Mouse (Mus musculus) liver, adult 2 months (tissue): Measurements from ENCODE around the gene Kmt2d. TPM values are rescaled to one million over a fixed set of nuclear protein-coding genes. Genes with fewer than 3 reads are reported as not detected.

Source experiments
- DNase-seq: peaks from one replicate; pipeline ENCODE4 v3.0.0-alpha.2; 2011; ENCODE audit warnings: low read depth, low spot score; ENCODE audit errors: extremely low read depth
- H3K27ac ChIP-seq: fragments of 200-500 bp; replicated peaks from 2 replicates; pipeline ENCODE4 v1.5.1; 2012; ENCODE audit warnings: low read depth, mild to moderate bottlenecking, control low read depth, inconsistent platforms, low read length; ENCODE audit not compliant: insufficient read depth
- H3K27me3 ChIP-seq: fragments of 200-500 bp; 2 replicates; pipeline ENCODE4 v1.6.1; 2012; ENCODE audit warnings: mild to moderate bottlenecking, moderate library complexity, low read length, inconsistent platforms; ENCODE audit not compliant: control insufficient read depth, insufficient read depth
- H3K36me3 ChIP-seq: fragments of 200-500 bp; 2 replicates; pipeline ENCODE4 v1.6.1; 2012; ENCODE audit warnings: low read length, inconsistent platforms; ENCODE audit not compliant: control insufficient read depth, insufficient read depth
- H3K4me1 ChIP-seq: fragments of 200-500 bp; 2 replicates; pipeline ENCODE4 v1.6.1; 2011; ENCODE audit warnings: low read length; ENCODE audit not compliant: control insufficient read depth, insufficient read depth
- H3K4me3 ChIP-seq: fragments of 200-500 bp; 2 replicates; pipeline ENCODE4 v1.5.1; 2011; ENCODE audit warnings: low read depth, mild to moderate bottlenecking, control low read depth, low read length, moderate library complexity; ENCODE audit not compliant: insufficient read depth
- H3K79me2 ChIP-seq: fragments of 200-500 bp; 2 replicates; pipeline ENCODE4 v1.6.1; 2012; ENCODE audit warnings: inconsistent platforms, mild to moderate bottlenecking, low read length, moderate library complexity; ENCODE audit not compliant: control insufficient read depth, insufficient read depth
- H3K9ac ChIP-seq: fragments of 200-500 bp; 2 replicates; pipeline ENCODE4 v1.6.1; 2012; ENCODE audit warnings: low read depth, mild to moderate bottlenecking, control low read depth, inconsistent platforms, low read length
- CTCF ChIP-seq: fragments of 200-500 bp; IDR thresholded peaks from 2 replicates; pipeline ENCODE4 v1.5.1; 2011; ENCODE audit warnings: low read depth, low read length, control low read depth
- POLR2A ChIP-seq: fragments of 200-500 bp; IDR thresholded peaks from 2 replicates; pipeline ENCODE4 v1.6.1; 2011; ENCODE audit warnings: low read length, control low read depth; ENCODE audit not compliant: insufficient read depth; ENCODE audit errors: extremely low read depth
- WGBS: fragments of 180-500 bp; shearing (Covaris S2); methylation state at CpG from one replicate; pipeline ENCODE4 v1.1.7; 2018; 5-methylcytosine and 5-hydroxymethylcytosine counted together
- polyA plus RNA-seq: library from polyadenylated mRNA; depleted of rRNA; stranded (reverse); fragments of >200 nt; gene quantifications from 2 replicates; pipeline ENCODE4 v1.2.3, GENCODE M21; 2012
- total RNA-seq: library from RNA; depleted of rRNA; stranded (reverse); fragments of >200 nt; gene quantifications from 2 replicates; pipeline ENCODE4 v1.2.3, GENCODE M21; 2014

Gene Kmt2d
- total and polyA plus RNA-seq, 2 experiments, result 6.6 to 10.3 TPM

DNA sequence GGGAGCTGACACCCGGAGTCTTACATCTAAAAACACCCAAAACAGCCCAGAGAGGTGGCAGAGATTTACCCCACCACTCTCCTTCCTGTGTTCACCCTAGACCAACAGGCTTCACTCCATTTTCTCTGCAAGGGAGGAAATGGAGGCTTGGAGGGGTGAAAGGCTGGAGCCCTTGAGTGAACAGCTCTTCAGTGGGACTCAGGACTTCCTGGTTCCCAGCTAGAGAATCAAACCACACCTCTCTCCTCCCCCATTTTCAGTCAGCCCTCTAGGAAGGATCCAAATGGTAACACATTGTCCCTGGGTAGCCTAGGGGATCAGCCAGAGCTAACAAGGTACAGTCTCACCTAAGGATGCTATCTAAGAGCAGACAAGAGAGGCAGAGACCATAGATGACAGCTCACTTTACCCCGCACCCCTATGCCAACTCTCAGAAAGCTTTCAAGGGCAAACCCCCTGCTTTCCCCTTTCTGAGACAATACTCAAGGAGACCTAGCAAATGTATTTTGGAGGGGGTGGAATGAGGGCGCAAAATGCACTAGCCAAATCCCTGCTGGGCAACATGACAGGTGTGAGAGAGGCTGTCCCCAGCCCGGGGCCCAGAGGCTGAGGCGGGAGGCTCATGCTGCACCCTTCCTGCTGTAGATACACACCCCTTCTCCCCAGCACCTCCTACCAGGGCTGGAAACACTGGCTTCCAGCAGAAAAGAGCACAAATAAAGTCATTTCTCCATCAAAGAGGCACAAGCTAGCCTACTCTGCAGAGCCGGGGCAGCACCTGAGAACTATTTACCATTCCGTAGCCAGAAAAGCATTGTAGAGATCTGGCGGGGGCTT, 1.4 kb downstream of the Kmt2d start:
- Histone ChIP-seq H3K36me3 (peaks cover 17% of the 10 kb centered on the region), H3K27ac (0 out of 2 replicates have a peak overlapping the region, but pooled peaks have one; percentile 20), H3K4me1 (peaks cover 27% of the 10 kb centered on the region), H3K9ac (peak overlapping the region; percentile 95), H3K27me3 (no peaks in the 10 kb centered on the region), H3K4me3 (peak overlapping the region; percentile 87), H3K79me2 (peaks cover 46% of the 10 kb centered on the region)
- no peak for TF ChIP-seq POLR2A
- no peak for TF ChIP-seq CTCF
- DNase-seq, result no peak
- WGBS, result 7% methylated on average over 8 of the region's 8 CpGs

DNA sequence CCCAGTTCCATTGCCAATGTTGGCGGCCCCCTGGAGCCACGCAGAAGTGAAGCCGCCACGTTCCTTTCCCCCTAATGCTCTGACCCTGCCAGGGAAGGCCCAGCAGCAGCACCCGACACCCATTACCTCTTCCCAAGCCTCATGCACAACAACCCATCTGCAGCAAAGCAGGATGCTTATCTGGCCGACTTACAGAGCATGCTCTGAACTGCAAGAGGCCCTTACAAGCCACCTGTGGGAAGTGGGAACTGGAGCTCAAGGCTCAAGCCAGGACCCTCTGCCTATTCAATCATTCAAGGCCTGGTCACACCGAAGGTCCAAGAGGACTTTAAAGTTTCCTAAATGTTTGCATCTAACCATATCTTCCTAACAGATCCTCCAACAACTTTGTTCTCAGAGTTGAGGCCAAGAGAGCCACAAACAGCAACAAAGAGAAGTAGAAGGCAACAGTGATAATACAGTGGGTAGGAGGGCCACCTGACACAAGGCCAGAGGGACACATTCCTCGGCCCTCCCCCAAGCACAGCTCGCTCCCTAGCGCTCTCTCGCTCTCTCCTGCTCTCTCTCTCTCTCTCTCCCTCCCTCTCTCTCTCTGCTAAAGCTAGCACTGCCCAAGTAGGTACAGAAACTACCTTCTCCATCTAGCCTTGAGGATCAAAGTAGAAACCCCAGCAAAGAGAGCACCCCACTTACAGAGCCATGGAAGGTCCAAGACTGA, 2.5 kb downstream of the Kmt2d start:
- Histone ChIP-seq H3K4me3 (no peak overlapping the region), H3K79me2 (peaks cover 50% of the 10 kb centered on the region), H3K27me3 (no peaks in the 10 kb centered on the region), H3K9ac (peak overlapping the region; percentile 35), H3K4me1 (peaks cover 27% of the 10 kb centered on the region), H3K36me3 (peaks cover 23% of the 10 kb centered on the region), H3K27ac (no peak overlapping the region)
- TF ChIP-seq POLR2A (no peak), CTCF (no peak)
- whole genome bisulfite sequencing, result 36% methylated on average over 11 of the region's 11 CpGs
- no peak for DNase-seq

DNA sequence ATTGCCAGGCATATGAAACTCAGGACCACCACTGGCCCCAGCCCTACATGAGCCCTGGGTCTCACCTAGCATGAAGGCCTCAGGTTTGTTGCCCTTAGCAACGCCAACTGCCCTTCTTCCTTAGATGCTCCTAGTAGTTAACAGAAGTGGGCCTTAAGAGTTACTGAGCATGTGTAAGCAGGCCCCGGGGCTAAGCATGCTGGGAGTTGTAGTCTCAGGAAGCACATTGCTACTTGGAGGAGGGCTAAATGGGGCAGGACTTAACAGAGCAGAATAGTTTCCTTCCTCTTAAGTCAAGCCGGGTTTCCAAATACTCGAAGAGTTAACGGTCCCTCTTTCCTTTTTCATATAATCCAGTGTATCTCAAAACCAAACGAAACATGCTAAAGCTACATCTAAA, 3.7 kb downstream of the Kmt2d start:
- no peaks in the 10 kb centered on the region for H3K27me3 ChIP-seq
- H3K36me3 ChIP-seq, result peaks cover 32% of the 10 kb centered on the region
- WGBS, result 62% methylated on average over 6 of the region's 6 CpGs
- H3K79me2 ChIP-seq, result peaks cover 53% of the 10 kb centered on the region
- H3K4me3 ChIP-seq, result no peak overlapping the region
- TF ChIP-seq POLR2A (no peak), CTCF (no peak)
- H3K9ac ChIP-seq, result no peak overlapping the region; the same call in 1 of the 2 replicates
- peaks cover 27% of the 10 kb centered on the region for H3K4me1 ChIP-seq
- DNase-seq, result peak; percentile 54
- H3K27ac ChIP-seq, result no peak overlapping the region

- Histone ChIP-seq H3K27ac (no peak overlapping the region), H3K9ac (no peak overlapping the region), H3K4me1 (peaks cover 27% of the 10 kb centered on the region), H3K36me3 (peaks cover 38% of the 10 kb centered on the region), H3K79me2 (peaks cover 51% of the 10 kb centered on the region), H3K27me3 (no peaks in the 10 kb centered on the region), H3K4me3 (no peak overlapping the region)
- no peak for DNase-seq
- 89% methylated on average over 5 of the region's 5 CpGs for WGBS
- TF ChIP-seq POLR2A, result no peak
- TF ChIP-seq CTCF, result no peak
Measured at GRCm38 (mm10) chr15:98866501-98866900, 4.5 kb downstream of the Kmt2d start.

- no peak for DNase-seq
- Histone ChIP-seq H3K9ac (no peak overlapping the region), H3K4me3 (no peak overlapping the region), H3K27me3 (no peaks in the 10 kb centered on the region), H3K36me3 (peaks cover 45% of the 10 kb centered on the region), H3K79me2 (peaks cover 44% of the 10 kb centered on the region), H3K27ac (no peak overlapping the region), H3K4me1 (peaks cover 27% of the 10 kb centered on the region)
- over 99% methylated on average over 8 of the region's 8 CpGs for WGBS
- TF ChIP-seq CTCF, result no peak
- TF ChIP-seq POLR2A, result no peak
Measured at GRCm38 (mm10) chr15:98865771-98866170, 5.2 kb downstream of the Kmt2d start.

DNA sequence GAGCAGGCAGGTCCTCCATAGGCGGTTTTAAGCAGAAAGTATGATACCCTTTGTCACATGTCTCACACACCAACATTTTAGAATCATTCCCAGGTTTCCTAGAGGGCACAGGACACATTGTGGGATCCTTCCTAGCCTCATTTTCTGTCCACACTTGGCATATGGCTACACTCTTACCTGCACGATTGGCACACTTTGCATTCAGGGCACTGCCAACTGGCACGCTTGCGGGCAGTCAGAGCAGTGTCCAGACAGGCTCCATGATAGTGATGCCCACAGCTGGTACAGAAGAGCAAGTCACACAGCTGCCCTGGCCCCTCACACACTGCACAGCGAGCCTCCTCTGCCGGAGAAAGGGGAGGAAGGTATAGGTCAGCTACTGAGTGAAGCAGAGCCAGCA, 6.1 kb downstream of the Kmt2d start:
- no peak overlapping the region for H3K9ac ChIP-seq
- peaks cover 48% of the 10 kb centered on the region for H3K36me3 ChIP-seq
- WGBS, result 91% methylated on average over 6 of the region's 6 CpGs
- peaks cover 39% of the 10 kb centered on the region for H3K79me2 ChIP-seq
- DNase-seq, result no peak
- TF ChIP-seq POLR2A, result no peak
- TF ChIP-seq CTCF, result no peak
- peaks cover 24% of the 10 kb centered on the region for H3K4me1 ChIP-seq
- no peak overlapping the region for H3K27ac ChIP-seq
- no peak overlapping the region for H3K4me3 ChIP-seq
- H3K27me3 ChIP-seq, result no peaks in the 10 kb centered on the region
